In the genomic region with DNA sequence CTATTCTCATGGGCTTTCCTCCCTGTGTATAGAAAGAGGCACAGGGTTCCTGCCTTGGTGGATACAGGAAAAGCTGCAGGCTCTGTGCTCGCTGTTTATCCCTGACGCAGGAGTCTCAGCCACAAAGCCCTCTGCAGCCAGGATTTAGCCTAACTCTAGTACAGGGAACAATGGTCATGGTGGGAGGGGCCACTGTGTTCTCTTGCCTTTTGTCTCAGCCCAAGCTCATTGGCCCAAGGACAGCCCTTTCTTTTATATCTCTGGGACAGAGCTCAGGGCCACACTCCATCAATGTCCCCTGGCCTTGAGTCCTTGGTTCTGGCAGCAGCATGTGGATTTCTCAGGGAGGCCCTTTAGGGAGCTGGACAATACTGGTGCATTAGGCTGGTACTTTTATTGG, we compare ENCODE assay signal across 10 mouse cellular contexts.
DNase-seq lines count a peak whose midpoint lies in the region; ATAC-seq and TF ChIP-seq lines count a peak whose summit lies in the region.
"Had no signal": no experiment of that assay in that cellular context is flagged by ENCODE, and none has a peak within 500 bp of the region (broad histone marks: within the 10 kb centered on the region; RNA-seq: fewer than 3 reads in every experiment).

No protein-coding gene starts in this region.

- peak; percentile 5 for DNase-seq in kidney, adult 2 months
- no peak for DNase-seq in kidney, adult 18-20 months
- peak; percentile 90 to 94 for DNase-seq in adrenal gland, adult (ENCODE audit: inconsistent age in 2 of 2, low spot score in 1 of 2)
- DNase-seq in brain, embryonic 14.5 days (ENCODE audit: low read depth): peak; percentile 39
- peak; percentile 21 for DNase-seq in lung, embryonic 14.5 days
- DNase-seq in right cerebral cortex, adult 18-20 months: no peak
- no peak for DNase-seq in spleen, adult 18-20 months
- DNase-seq in layer of hippocampus, adult 2 months (ENCODE audit: low spot score in 2 of 2): no peak
- DNase-seq: gastrocnemius, postnatal 10 days had no signal

- no peaks in the 10 kb centered on the region for H3K27me3 ChIP-seq in kidney, adult 2 months (replicated peaks; ENCODE audit: control insufficient read depth, insufficient read depth, low read length)
- no peaks in the 10 kb centered on the region for H3K27me3 ChIP-seq in lung, embryonic 14.5 days (ENCODE audit: insufficient read depth, low read length)

- no peaks in the 10 kb centered on the region for H3K36me3 ChIP-seq in kidney, adult 2 months (ENCODE audit: control insufficient read depth, insufficient read depth, low read length)
- no peaks in the 10 kb centered on the region for H3K36me3 ChIP-seq in lung, embryonic 14.5 days (ENCODE audit: insufficient read depth)

- H3K4me3 ChIP-seq in kidney, adult 2 months (ENCODE audit: insufficient read depth, low read depth, low read length): no peak overlapping the region
- no peak overlapping the region for H3K4me3 ChIP-seq in lung, embryonic 14.5 days (ENCODE audit: low read depth, low read length)
- no peak overlapping the region for H3K4me3 ChIP-seq in layer of hippocampus, adult 2 months

- TF ChIP-seq CTCF in kidney, adult 2 months (conservative IDR thresholded peaks at IDR 0.05; ENCODE audit: insufficient read depth, insufficient read length, low read depth, low read length): no peak
- no peak for TF ChIP-seq CTCF in brain, embryonic 14.5 days (IDR thresholded peaks at IDR 0.05; ENCODE audit: borderline replicate concordance, extremely low read depth, insufficient read depth, insufficient read length)
- no peak for TF ChIP-seq CTCF in lung, embryonic 14.5 days (IDR thresholded peaks at IDR 0.05; ENCODE audit: low read depth)
- no peak for TF ChIP-seq CTCF in layer of hippocampus, adult 2 months (conservative IDR thresholded peaks at IDR 0.05)

- TF ChIP-seq POLR2A in kidney, adult 2 months (IDR thresholded peaks at IDR 0.05; ENCODE audit: low read depth, low read length): no peak
- no peak for TF ChIP-seq POLR2A in brain, embryonic 14.5 days (IDR thresholded peaks at IDR 0.05; ENCODE audit: borderline replicate concordance, extremely low read depth, insufficient read depth, insufficient read length, poor library complexity, severe bottlenecking)

- no peak for ATAC-seq in lung, embryonic 14.5 days (ENCODE audit: insufficient read depth)
- ATAC-seq: CD4-positive, CD25-positive, alpha-beta regulatory T cell, adult 4 months had no signal

- no peaks in the 10 kb centered on the region for H3K9me3 ChIP-seq in lung, embryonic 14.5 days (ENCODE audit: low read depth, low read length)

- WGBS in kidney, adult 2 months: 84% methylated on average over 2 of the region's 2 CpGs
- WGBS in lung, embryonic 14.5 days: 66% methylated on average over 2 of the region's 2 CpGs

- no peaks in the 10 kb centered on the region for H3K4me1 ChIP-seq in kidney, adult 2 months (ENCODE audit: control insufficient read depth, insufficient read depth, low read length)
- H3K4me1 ChIP-seq in lung, embryonic 14.5 days (ENCODE audit: insufficient read depth): peaks cover 11% of the 10 kb centered on the region

- no peak overlapping the region for H3K4me2 ChIP-seq in lung, embryonic 14.5 days

- no peak overlapping the region for H3K27ac ChIP-seq in kidney, adult 2 months (ENCODE audit: insufficient read depth, low read depth, low read length)
- no peak overlapping the region for H3K27ac ChIP-seq in lung, embryonic 14.5 days (ENCODE audit: low read depth)
- no peak overlapping the region for H3K27ac ChIP-seq in layer of hippocampus, adult 2 months

- no peak overlapping the region for H3K9ac ChIP-seq in lung, embryonic 14.5 days

Comparison
In these comparisons a context has a peak if more than half of its experiments do, and no peak if none do; other contexts are left out.
1. DNase-seq: peak in kidney, adult 2 months (single experiment), adrenal gland, adult (2 of 2), brain, embryonic 14.5 days (single experiment) and lung, embryonic 14.5 days (single experiment); none in kidney, adult 18-20 months (single experiment), right cerebral cortex, adult 18-20 months (single experiment), spleen, adult 18-20 months (0 of 2) and layer of hippocampus, adult 2 months (0 of 2).